Mouse (Mus musculus) embryonic fibroblast, embryonic 13.5 days (primary cell): Measurements from ENCODE around the gene Calhm1. TPM values are rescaled to one million over a fixed set of nuclear protein-coding genes. Genes with fewer than 3 reads are reported as not detected.

Experiments used
- H3K27ac ChIP-seq: 2 replicates; pipeline ENCODE4 v1.5.1; 2012; ENCODE audit warnings: low read length, control low read depth, inconsistent platforms; ENCODE audit not compliant: insufficient read depth
- H3K4me1 ChIP-seq: 2 replicates; pipeline ENCODE4 v1.6.1; 2011; ENCODE audit warnings: low read length; ENCODE audit not compliant: control insufficient read depth, insufficient read depth
- H3K4me3 ChIP-seq: 2 replicates; pipeline ENCODE4 v1.5.1; 2011; ENCODE audit warnings: mild to moderate bottlenecking, control low read depth, low read length; ENCODE audit not compliant: insufficient read depth
- CTCF ChIP-seq: IDR thresholded peaks from 2 replicates; pipeline ENCODE4 v1.5.1; 2011; ENCODE audit warnings: mild to moderate bottlenecking, control low read depth, low read length, moderate library complexity, borderline replicate concordance; ENCODE audit not compliant: insufficient read depth
- POLR2A ChIP-seq: IDR thresholded peaks from 2 replicates; pipeline ENCODE4 v1.6.1; 2011; ENCODE audit warnings: low read depth, mild to moderate bottlenecking, control low read depth, low read length, moderate library complexity
- polyA plus RNA-seq: library from polyadenylated mRNA; stranded (reverse); fragments of >200 nt; gene quantifications from 2 replicates; pipeline ENCODE4 v1.2.4, GENCODE M21; 2011; ENCODE audit warnings: low read depth; ENCODE audit not compliant: missing spikeins, insufficient read length

Calhm1 gene
- polyA plus RNA-seq, 1 experiment: not detected

- Histone ChIP-seq H3K4me1 (no peaks in the 10 kb centered on the region), H3K4me3 (no peak overlapping the region), H3K27ac (peak overlapping the region; percentile 11)
- TF ChIP-seq CTCF (no peak), POLR2A (no peak)
These were observed 33.0 kb upstream of the Calhm1 start for GRCm38 (mm10) chr19:47176916-47177505.

- TF ChIP-seq POLR2A: no peak
- no peak for TF ChIP-seq CTCF
- no peak overlapping the region for H3K27ac ChIP-seq
- H3K4me3 ChIP-seq: no peak overlapping the region
- no peaks in the 10 kb centered on the region for H3K4me1 ChIP-seq
These were observed 31.4 kb upstream of the Calhm1 start for GRCm38 (mm10) chr19:47175472-47175871.

- no peak overlapping the region for H3K27ac ChIP-seq
- H3K4me1 ChIP-seq: no peaks in the 10 kb centered on the region
- no peak overlapping the region for H3K4me3 ChIP-seq
- TF ChIP-seq POLR2A: no peak
- peak; percentile 62; the same call in 1 of the 2 replicates for TF ChIP-seq CTCF
These were observed 30.5 kb upstream of the Calhm1 start for GRCm38 (mm10) chr19:47174515-47174914.

- no peak overlapping the region for H3K4me3 ChIP-seq
- TF ChIP-seq POLR2A: no peak
- peak; percentile 61; the same call in 1 of the 2 replicates for TF ChIP-seq CTCF
- H3K27ac ChIP-seq: no peak overlapping the region
- H3K4me1 ChIP-seq: no peaks in the 10 kb centered on the region
These were observed 24.8 kb upstream of the Calhm1 start for GRCm38 (mm10) chr19:47168793-47169412.

- Histone ChIP-seq H3K4me1 (no peaks in the 10 kb centered on the region), H3K4me3 (no peak overlapping the region), H3K27ac (no peak overlapping the region)
- TF ChIP-seq CTCF: peak; percentile 17; the same call in 1 of the 2 replicates
- TF ChIP-seq POLR2A: no peak
These were observed 24.2 kb upstream of the Calhm1 start for GRCm38 (mm10) chr19:47168223-47168622.

GRCm38 (mm10) chr19:47167617-47168214 is 23.7 kb upstream of the Calhm1 start:
- Histone ChIP-seq H3K4me3 (no peak overlapping the region), H3K4me1 (no peaks in the 10 kb centered on the region), H3K27ac (no peak overlapping the region)
- no peak for TF ChIP-seq POLR2A
- TF ChIP-seq CTCF: no peak

GRCm38 (mm10) chr19:47166758-47167157 is 22.7 kb upstream of the Calhm1 start:
- TF ChIP-seq POLR2A: no peak
- TF ChIP-seq CTCF: no peak
- H3K27ac ChIP-seq: no peak overlapping the region
- H3K4me1 ChIP-seq: no peaks in the 10 kb centered on the region
- no peak overlapping the region for H3K4me3 ChIP-seq

- Histone ChIP-seq H3K4me1 (no peaks in the 10 kb centered on the region), H3K27ac (no peak overlapping the region), H3K4me3 (no peak overlapping the region)
- TF ChIP-seq CTCF (no peak), POLR2A (no peak)
These were observed 19.2 kb upstream of the Calhm1 start for GRCm38 (mm10) chr19:47163176-47163744.

- Histone ChIP-seq H3K4me1 (no peaks in the 10 kb centered on the region), H3K27ac (no peak overlapping the region), H3K4me3 (no peak overlapping the region)
- TF ChIP-seq POLR2A (no peak), CTCF (no peak)
These were observed 17.6 kb upstream of the Calhm1 start for GRCm38 (mm10) chr19:47161669-47162068.

GRCm38 (mm10) chr19:47157664-47158063 is 13.6 kb upstream of the Calhm1 start, which contains the start of gene Calhm3:
Gene Calhm3 (minus strand): TSS chr19:47157764.
- Histone ChIP-seq H3K4me3 (no peak within 1 kb of the TSS), H3K4me1 (no peaks in the 10 kb centered on the region), H3K27ac (no peak within 1 kb of the TSS)
- TF ChIP-seq CTCF (no peak), POLR2A (no peak)
